ENCODE assay signal across 30 mouse cellular contexts in the genomic region with DNA sequence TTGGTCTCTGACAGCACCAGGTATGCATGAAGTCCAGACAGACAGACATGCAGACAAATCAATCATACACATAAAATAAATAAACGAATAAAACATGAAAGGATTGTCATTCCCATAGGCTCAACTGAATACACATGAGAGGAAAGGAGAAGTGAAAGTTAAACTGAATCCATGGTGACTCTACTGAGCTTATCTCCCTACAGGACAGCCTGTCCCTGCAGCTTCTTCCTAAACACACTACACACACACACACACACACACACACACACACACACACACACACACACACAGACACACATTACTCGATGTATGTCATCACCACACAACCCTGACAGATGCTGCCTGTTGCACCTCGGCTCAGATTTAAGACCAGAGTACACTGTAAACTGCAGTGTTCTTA. TPM values are rescaled to one million over a fixed set of nuclear protein-coding genes. Genes with fewer than 3 reads are reported as not detected.
DNase-seq lines count a peak whose midpoint lies in the region; ATAC-seq and TF ChIP-seq lines count a peak whose summit lies in the region.
"Had no signal": no experiment of that assay in that cellular context is flagged by ENCODE, and none has a peak within 500 bp of the region (broad histone marks: within the 10 kb centered on the region; RNA-seq: fewer than 3 reads in every experiment).

No protein-coding gene starts in this region.

- no peak overlapping the region for H3K4me2 ChIP-seq in hindbrain, postnatal 0 days (ENCODE audit: low read depth, low read length)
- H3K4me2 ChIP-seq in stomach, postnatal 0 days (replicated peaks; ENCODE audit: low read depth), result no peak overlapping the region
- H3K4me2 ChIP-seq: embryonic facial prominence, embryonic 13.5 days; forebrain, embryonic 12.5 days; forebrain, embryonic 15.5 days; heart, embryonic 12.5 days; heart, embryonic 15.5 days; hindbrain, embryonic 14.5 days had no signal

- no peak for TF ChIP-seq CTCF in hindbrain, postnatal 0 days (IDR thresholded peaks at IDR 0.05; ENCODE audit: low read depth)
- TF ChIP-seq CTCF in stomach, postnatal 0 days (IDR thresholded peaks at IDR 0.05; ENCODE audit: low read depth), result no peak

- H3K27ac ChIP-seq in brown adipose tissue, adult 24 weeks (replicated peaks; ENCODE audit: low read depth, low read length), result peak overlapping the region; percentile 32
- H3K27ac ChIP-seq in hindbrain, postnatal 0 days, result no peak overlapping the region
- H3K27ac ChIP-seq in stomach, postnatal 0 days (replicated peaks), result no peak overlapping the region
- H3K27ac ChIP-seq: embryonic facial prominence, embryonic 10.5 days; embryonic facial prominence, embryonic 13.5 days; forebrain, embryonic 12.5 days; forebrain, embryonic 15.5 days; heart, embryonic 15.5 days; hindbrain, embryonic 14.5 days had no signal

- H3K4me1 ChIP-seq in brown adipose tissue, adult 24 weeks (ENCODE audit: control insufficient read depth, insufficient read depth, insufficient read length, low read length), result peaks cover 8% of the 10 kb centered on the region
- H3K4me1 ChIP-seq in hindbrain, postnatal 0 days (ENCODE audit: insufficient read depth, low read length), result no peaks in the 10 kb centered on the region
- no peaks in the 10 kb centered on the region for H3K4me1 ChIP-seq in stomach, postnatal 0 days (replicated peaks; ENCODE audit: control insufficient read depth, insufficient read depth)
- H3K4me1 ChIP-seq: embryonic facial prominence, embryonic 10.5 days; embryonic facial prominence, embryonic 13.5 days; forebrain, embryonic 12.5 days; forebrain, embryonic 15.5 days had no signal

- WGBS in hindbrain, postnatal 0 days, result 74% methylated on average over 3 of the region's 3 CpGs
- 54% methylated on average over 3 of the region's 3 CpGs for WGBS in stomach, postnatal 0 days

- peak; percentile 36 for DNase-seq in 416B (ENCODE audit: low read depth)
- DNase-seq in A20 (ENCODE audit: low read depth, low spot score), result peak; percentile 16
- no peak for DNase-seq in thymus, postnatal 0 days (ENCODE audit: low spot score)
- DNase-seq in hindbrain, postnatal 0 days (ENCODE audit: low spot score), result no peak
- no peak for DNase-seq in embryo, embryonic 10 days (ENCODE audit: low spot score)
- no peak for DNase-seq in stomach, postnatal 0 days (ENCODE audit: low spot score)
- DNase-seq: adrenal gland, adult 8-10 months; adrenal gland, postnatal 25 days; B cell, adult 2 months; cerebellum, adult 18-20 months; cerebellum, adult 9-10 months; cerebellum, postnatal 14 days; embryo, embryonic 11 days; gastrocnemius, postnatal 10 days; gastrocnemius, postnatal 36 days; heart, adult 18-20 months; heart, postnatal 10 days; heart, postnatal 4 days had no signal

- no peak overlapping the region for H3K9ac ChIP-seq in hindbrain, postnatal 0 days (replicated peaks; ENCODE audit: low read length)
- no peak overlapping the region for H3K9ac ChIP-seq in stomach, postnatal 0 days (ENCODE audit: low read length)
- H3K9ac ChIP-seq: embryonic facial prominence, embryonic 13.5 days; forebrain, embryonic 12.5 days; forebrain, embryonic 15.5 days; heart, embryonic 12.5 days; heart, embryonic 15.5 days; hindbrain, embryonic 14.5 days had no signal

- TF ChIP-seq EP300 in stomach, postnatal 0 days (optimal IDR thresholded peaks at IDR 0.05), result no peak

- H3K36me3 ChIP-seq in hindbrain, postnatal 0 days (ENCODE audit: insufficient read depth, low read length), result no peaks in the 10 kb centered on the region
- H3K36me3 ChIP-seq in stomach, postnatal 0 days (ENCODE audit: control insufficient read depth, insufficient read depth, low read length), result no peaks in the 10 kb centered on the region
- H3K36me3 ChIP-seq: embryonic facial prominence, embryonic 10.5 days; embryonic facial prominence, embryonic 13.5 days; forebrain, embryonic 12.5 days; forebrain, embryonic 15.5 days; G1E; heart, embryonic 12.5 days; heart, embryonic 15.5 days had no signal

- ATAC-seq in megakaryocyte, adult 5-6 weeks (ENCODE audit: poor library complexity, severe bottlenecking), result peak; percentile 58
- no peak for ATAC-seq in hindbrain, postnatal 0 days
- no peak for ATAC-seq in stomach, postnatal 0 days (ENCODE audit: low FRiP score, low TSS enrichment)
- ATAC-seq: activated CD4-positive, CD25-positive, alpha-beta regulatory T cell, adult 4 months; forebrain, embryonic 15.5 days had no signal

- H3K9me3 ChIP-seq in hindbrain, postnatal 0 days (ENCODE audit: low read length), result no peaks in the 10 kb centered on the region
- H3K9me3 ChIP-seq in stomach, postnatal 0 days (ENCODE audit: control insufficient read depth, low read length), result no peaks in the 10 kb centered on the region
- H3K9me3 ChIP-seq: embryonic facial prominence, embryonic 10.5 days; embryonic facial prominence, embryonic 13.5 days; forebrain, embryonic 12.5 days; forebrain, embryonic 15.5 days; G1E; heart, embryonic 12.5 days; heart, embryonic 15.5 days had no signal

- H3K27me3 ChIP-seq in hindbrain, postnatal 0 days (ENCODE audit: insufficient read depth, low read length), result no peaks in the 10 kb centered on the region
- no peaks in the 10 kb centered on the region for H3K27me3 ChIP-seq in stomach, postnatal 0 days (ENCODE audit: control insufficient read depth, insufficient read depth, low read length)
- H3K27me3 ChIP-seq: embryonic facial prominence, embryonic 13.5 days; forebrain, embryonic 12.5 days; forebrain, embryonic 15.5 days; heart, embryonic 12.5 days; heart, embryonic 15.5 days had no signal

- no peak overlapping the region for H3K4me3 ChIP-seq in brown adipose tissue, adult 24 weeks (ENCODE audit: insufficient read depth, low read depth, low read length)
- H3K4me3 ChIP-seq in hindbrain, postnatal 0 days (ENCODE audit: low read length), result no peak overlapping the region
- no peak overlapping the region for H3K4me3 ChIP-seq in stomach, postnatal 0 days (ENCODE audit: low read depth, low read length)
- H3K4me3 ChIP-seq: embryonic facial prominence, embryonic 10.5 days; embryonic facial prominence, embryonic 13.5 days; erythroblast, embryonic 14.5 days; forebrain, embryonic 12.5 days; forebrain, embryonic 15.5 days; heart, embryonic 12.5 days; heart, embryonic 15.5 days had no signal

RNA-seq across cellular contexts. Expression of a gene that starts 35.4 kb away (rescaled TPM):
- polyA plus RNA-seq in brown adipose tissue, adult 24 weeks (2012; ENCODE audit: insufficient read depth, insufficient read length, missing spikeins), result 19.0 and 21.6 TPM in 2 replicates
- total RNA-seq in megakaryocyte, adult 5-6 weeks (2015), result 42.4 and 44.7 TPM in 2 replicates
- total RNA-seq in megakaryocyte, adult 5-6 weeks (2017), result 41.0 and 49.4 TPM in 2 replicates
- polyA plus RNA-seq in thymus, postnatal 0 days (2015; fragmentation: Nextera tagmentation; extraction: Ambion mirVana), result 28.5 and 36.9 TPM in 2 replicates
- 55.2 and 58.3 TPM in 2 replicates for total RNA-seq in hindbrain, postnatal 0 days (2014; rRNA removed)
- 69.5 and 70.0 TPM in 2 replicates for polyA plus RNA-seq in hindbrain, postnatal 0 days (2015; fragmentation: Nextera tagmentation; extraction: Ambion mirVana)
- polyA plus RNA-seq in stomach, postnatal 0 days (2015; fragmentation: Nextera tagmentation; extraction: Ambion mirVana), result 29.8 and 30.0 TPM in 2 replicates

Comparison
In these comparisons a context has a peak if more than half of its experiments do, and no peak if none do; other contexts are left out.
1. DNase-seq: peak in 416B (single experiment) and A20 (single experiment); none in thymus, postnatal 0 days (single experiment), hindbrain, postnatal 0 days (single experiment), embryo, embryonic 10 days (single experiment) and stomach, postnatal 0 days (single experiment).